Comparison of ENCODE assay signal across 8 mouse cellular contexts in the genomic region with DNA sequence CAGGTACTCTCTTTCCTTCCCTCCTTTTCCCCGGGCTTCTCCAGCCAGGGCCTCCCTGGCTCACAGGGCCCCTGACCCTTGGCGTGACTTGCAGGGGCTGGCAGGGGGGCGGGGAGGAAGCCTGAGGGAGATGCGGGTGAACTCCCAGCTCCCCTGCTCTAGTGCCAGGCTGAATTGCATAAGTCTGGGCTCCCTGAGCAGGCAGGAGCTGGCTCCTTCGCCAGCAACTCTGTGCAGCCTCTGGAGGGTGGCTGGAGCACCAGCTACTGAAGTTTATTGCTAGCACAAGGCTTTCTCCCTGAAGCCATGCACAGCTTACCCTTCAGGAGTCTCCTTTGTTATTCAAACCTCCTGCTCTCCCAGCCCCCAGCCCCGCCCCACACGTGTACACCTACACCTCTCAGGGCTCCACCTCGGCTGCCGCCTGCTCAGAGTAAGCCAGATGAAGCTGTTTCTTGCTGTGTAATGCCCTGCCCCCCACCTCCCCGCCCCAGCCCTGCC.
A peak's percentile ranks its signal among the peaks of the same experiment; 100 is the strongest.
DNase-seq lines count a peak whose midpoint lies in the region; ATAC-seq lines count a peak whose summit lies in the region.

No protein-coding gene starts in this region.

- peaks cover 6% of the 10 kb centered on the region; the same call in 1 of the 2 replicates for H3K27me3 ChIP-seq in lung, embryonic 16.5 days (ENCODE audit: control insufficient read depth, insufficient read depth, low read depth, low read length)
- H3K27me3 ChIP-seq in midbrain, embryonic 16.5 days (ENCODE audit: control insufficient read depth, insufficient read depth, low read depth, low read length): peaks cover 13% of the 10 kb centered on the region

- H3K4me2 ChIP-seq in lung, embryonic 16.5 days (ENCODE audit: low read depth, low read length): peak overlapping the region; percentile 55
- peak overlapping the region; percentile 51 for H3K4me2 ChIP-seq in midbrain, embryonic 16.5 days (ENCODE audit: low read length)

- DNase-seq in adrenal gland, postnatal 14 days: peak; percentile 38
- DNase-seq in adrenal gland, adult 18-20 months (ENCODE audit: low spot score in 2 of 2): no peak
- DNase-seq in lung, postnatal 10 days: no peak
- DNase-seq in kidney, adult 11 months: peak; percentile 67
- no peak for DNase-seq in natural killer cell, adult 2 months (ENCODE audit: low spot score in 2 of 2)
- DNase-seq in spleen, postnatal 36 days (ENCODE audit: low spot score in 2 of 2): no peak

- H3K9ac ChIP-seq in lung, embryonic 16.5 days (ENCODE audit: low read length): peak overlapping the region; percentile 30
- H3K9ac ChIP-seq in midbrain, embryonic 16.5 days (ENCODE audit: low read depth, low read length): peak overlapping the region; percentile 52; the same call in 1 of the 2 replicates

- peak; percentile 83 for ATAC-seq in lung, embryonic 16.5 days (ENCODE audit: low read depth)
- peak; percentile 55 for ATAC-seq in midbrain, embryonic 16.5 days

- WGBS in lung, embryonic 16.5 days: 12% methylated on average over 8 of the region's 10 CpGs
- WGBS in midbrain, embryonic 16.5 days: 5% methylated on average over 8 of the region's 10 CpGs

- H3K36me3 ChIP-seq in lung, embryonic 16.5 days (ENCODE audit: control insufficient read depth, insufficient read depth, low read length): no peaks in the 10 kb centered on the region
- no peaks in the 10 kb centered on the region for H3K36me3 ChIP-seq in midbrain, embryonic 16.5 days (ENCODE audit: control insufficient read depth, insufficient read depth, low read length)

- peak overlapping the region; percentile 24; the same call in 1 of the 2 replicates for H3K4me3 ChIP-seq in lung, embryonic 16.5 days (ENCODE audit: low read length)
- peak overlapping the region; percentile 34 for H3K4me3 ChIP-seq in midbrain, embryonic 16.5 days (ENCODE audit: low read depth, low read length)

- H3K4me1 ChIP-seq in lung, embryonic 16.5 days (replicated peaks; ENCODE audit: control insufficient read depth, insufficient read depth, low read length): 0 out of 2 replicates have a peak, but pooled peaks cover 2% of the 10 kb centered on the region
- H3K4me1 ChIP-seq in midbrain, embryonic 16.5 days (ENCODE audit: control insufficient read depth, insufficient read depth, low read length): no peaks in the 10 kb centered on the region

- no peaks in the 10 kb centered on the region for H3K9me3 ChIP-seq in lung, embryonic 16.5 days (ENCODE audit: control insufficient read depth, low read length)
- no peaks in the 10 kb centered on the region for H3K9me3 ChIP-seq in midbrain, embryonic 16.5 days (replicated peaks; ENCODE audit: control insufficient read depth, low read length, poor library complexity, severe bottlenecking)

- H3K27ac ChIP-seq in lung, embryonic 16.5 days (ENCODE audit: low read length): peak overlapping the region; percentile 53; the same call in 1 of the 2 replicates
- H3K27ac ChIP-seq in midbrain, embryonic 16.5 days (ENCODE audit: low read length): no peak overlapping the region

Comparison
In these comparisons a context has a peak if more than half of its experiments do, and no peak if none do; other contexts are left out.
1. DNase-seq: peak in adrenal gland, postnatal 14 days (single experiment) and kidney, adult 11 months (single experiment); none in adrenal gland, adult 18-20 months (0 of 2), lung, postnatal 10 days (single experiment), natural killer cell, adult 2 months (0 of 2) and spleen, postnatal 36 days (0 of 2).